8 mouse cellular contexts compared by ENCODE assay signal in genomic region chr5:140217900-140218299, GRCm38 (mm10).
DNase-seq lines count a peak whose midpoint lies in the region; ATAC-seq and TF ChIP-seq lines count a peak whose summit lies in the region.

No protein-coding gene starts in this region.

- no peak for TF ChIP-seq CTCF in lung, adult 2 months (IDR thresholded peaks at IDR 0.05; ENCODE audit: insufficient read depth, low read length)

- DNase-seq in adrenal gland, postnatal 36 days, result peak; percentile 40 to 44
- DNase-seq in adrenal gland, adult 18-20 months (ENCODE audit: low spot score in 2 of 2), result no peak
- peak; percentile 53 for DNase-seq in lung, postnatal 10 days
- no peak for DNase-seq in lung, adult 2 months
- DNase-seq in embryo, embryonic 10.5 days (ENCODE audit: low spot score), result peak; percentile 67
- DNase-seq in testis, postnatal 10 days (ENCODE audit: low spot score), result peak; percentile 73
- DNase-seq in T-cell, adult 2 months (ENCODE audit: low spot score), result no peak

- TF ChIP-seq POLR2A in lung, adult 2 months (IDR thresholded peaks at IDR 0.05; ENCODE audit: borderline replicate concordance, extremely low read depth, low read depth, low read length), result no peak

- no peaks in the 10 kb centered on the region for H3K4me1 ChIP-seq in lung, adult 2 months (ENCODE audit: control insufficient read depth, insufficient read depth, low read length)

- H3K4me3 ChIP-seq in lung, adult 2 months (replicated peaks; ENCODE audit: extremely low read depth, low read depth, low read length), result no peak overlapping the region

- no peak for ATAC-seq in frontal cortex, adult (ENCODE audit: low TSS enrichment)

- WGBS in lung, adult 2 months, result 41% methylated on average over 2 of the region's 2 CpGs

Comparison
In these comparisons a context has a peak if more than half of its experiments do, and no peak if none do; other contexts are left out.
1. DNase-seq: peak in adrenal gland, postnatal 36 days (2 of 2), lung, postnatal 10 days (single experiment), embryo, embryonic 10.5 days (single experiment) and testis, postnatal 10 days (single experiment); none in adrenal gland, adult 18-20 months (0 of 2), lung, adult 2 months (single experiment) and T-cell, adult 2 months (single experiment).